Mouse (Mus musculus): ENCODE measurements around the gene Fam149b.

DNA sequence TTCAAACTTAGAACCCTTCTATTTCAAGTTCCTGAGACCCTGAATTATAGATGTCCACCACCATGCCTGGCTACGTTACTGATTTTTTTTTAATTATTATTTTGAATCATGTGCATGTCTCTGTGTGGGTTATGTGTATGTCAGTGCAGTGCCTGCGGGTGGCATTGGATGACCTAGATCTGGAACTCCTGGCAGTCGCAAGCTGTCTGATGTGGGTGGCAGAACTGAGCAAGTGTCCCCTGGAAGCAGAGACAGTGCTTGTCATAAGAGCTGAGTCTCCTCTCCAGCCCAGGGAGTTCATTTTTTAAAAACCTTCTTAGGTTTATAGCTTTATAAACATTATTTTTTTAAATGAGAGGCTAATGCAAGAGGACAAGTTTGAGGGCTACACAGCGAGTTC is 84.5 kb downstream of the Fam149b start:
- TF ChIP-seq CTCF (conservative IDR thresholded peaks at IDR 0.05; ENCODE audit: low read length), result no peak
- no peak for TF ChIP-seq NANOG (IDR thresholded peaks at IDR 0.05; ENCODE audit: borderline replicate concordance, low read length)
- TF ChIP-seq POU5F1 (IDR thresholded peaks at IDR 0.05; ENCODE audit: borderline replicate concordance, low read length), result no peak

All from E14TG2a.4 (cell line).